Mouse (Mus musculus): ENCODE measurements around the gene Tmem139.
A peak's percentile ranks its signal among the peaks of the same experiment; 100 is the strongest.

The Tmem139 gene

GRCm38 (mm10) chr6:42261524-42262170 is at the start of gene Tmem139:
Tmem139 (plus strand) TSS chr6:42261970.
- DNase-seq (ENCODE audit: low spot score) = no peak

DNA sequence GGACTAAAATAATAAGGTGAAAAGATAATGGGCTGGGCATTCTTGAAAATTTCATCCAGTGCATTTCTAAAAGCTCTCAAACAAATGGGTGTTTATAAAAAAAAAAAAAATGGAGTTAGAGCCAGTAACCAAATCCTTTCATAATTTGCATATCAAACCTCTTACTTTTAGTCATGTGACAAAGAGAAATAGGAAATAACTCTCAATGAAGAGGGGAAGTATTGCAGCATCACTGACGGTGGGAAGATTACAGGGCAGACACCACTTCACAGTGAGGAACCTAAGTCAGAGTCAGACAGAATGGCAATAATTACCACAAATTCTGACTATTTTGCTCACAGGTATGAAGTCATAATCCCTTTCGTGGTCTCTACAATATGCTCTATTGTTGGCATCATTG is 46.7 kb upstream of the Tmem139 start, which contains the start of gene Tas2r144:
Gene Tas2r144, plus strand, starts transcription at position 301 of the 400 bp plus-strand sequence.
- no peak for DNase-seq (ENCODE audit: low spot score)

GRCm38 (mm10) chr6:42222286-42222685 is 39.5 kb upstream of the Tmem139 start:
- no peak for DNase-seq (ENCODE audit: low spot score)

DNA sequence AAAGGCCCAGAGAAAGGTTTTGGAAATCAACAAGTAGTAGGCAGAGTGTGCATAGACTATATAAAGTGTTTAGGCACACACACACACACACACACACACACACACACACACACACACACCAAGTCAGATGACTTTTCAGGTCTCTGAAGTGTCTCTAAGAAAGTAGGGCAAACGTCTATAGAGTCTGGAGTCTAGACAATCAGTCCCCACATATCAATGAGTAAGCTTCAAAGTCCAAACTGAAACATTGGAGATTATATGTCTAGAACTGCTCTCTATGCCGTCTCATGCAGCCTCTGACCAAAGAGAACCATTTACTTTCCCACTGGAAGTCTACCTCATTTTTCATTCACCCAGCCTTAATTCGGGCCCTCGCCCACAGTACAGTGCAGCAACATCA is 36.7 kb upstream of the Tmem139 start:
- DNase-seq (ENCODE audit: low spot score) = no peak

DNA sequence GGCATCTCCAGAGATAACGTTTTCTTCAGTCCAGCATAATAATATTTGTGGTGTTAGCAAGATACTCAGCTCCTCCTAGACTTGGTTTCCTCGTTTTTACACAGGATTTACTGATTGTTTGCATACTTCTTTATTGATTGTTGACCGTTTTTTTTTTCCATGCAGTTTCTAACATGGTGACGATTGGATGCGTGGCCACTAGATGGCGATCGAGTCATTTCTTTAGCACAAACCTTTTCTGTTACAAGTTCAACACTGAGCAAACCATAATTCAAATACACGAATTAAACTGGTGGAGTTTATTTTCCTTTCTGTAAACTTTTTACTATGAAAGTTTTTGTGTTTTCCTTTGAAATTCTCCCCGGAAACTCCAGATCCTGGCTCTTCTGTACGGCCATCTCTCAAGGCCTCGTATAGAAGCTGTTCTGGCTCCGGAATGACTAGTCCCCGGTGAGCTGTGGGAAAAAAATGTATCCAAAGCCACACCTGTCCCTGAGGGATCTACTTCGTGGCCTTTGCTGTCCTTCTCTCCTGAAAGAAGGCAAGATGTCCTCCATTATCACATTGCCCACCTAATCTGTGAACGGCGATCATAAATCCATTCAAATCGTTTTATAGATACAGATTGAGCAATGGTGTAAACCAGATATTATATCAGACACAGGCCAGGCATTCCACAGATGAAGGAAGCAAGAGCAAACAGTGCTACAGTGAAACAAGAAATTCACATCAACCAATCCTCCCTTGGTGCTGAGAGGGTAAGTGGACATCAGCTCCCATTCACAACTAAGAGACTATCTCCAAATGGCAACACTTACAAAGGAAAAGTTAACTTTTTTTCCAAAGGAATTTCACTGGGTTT is 34.3 kb upstream of the Tmem139 start:
- peak; percentile 48 for DNase-seq (ENCODE audit: low spot score)

- DNase-seq (ENCODE audit: low spot score) = no peak
These were observed 32.2 kb upstream of the Tmem139 start for GRCm38 (mm10) chr6:42229610-42230009.

DNA sequence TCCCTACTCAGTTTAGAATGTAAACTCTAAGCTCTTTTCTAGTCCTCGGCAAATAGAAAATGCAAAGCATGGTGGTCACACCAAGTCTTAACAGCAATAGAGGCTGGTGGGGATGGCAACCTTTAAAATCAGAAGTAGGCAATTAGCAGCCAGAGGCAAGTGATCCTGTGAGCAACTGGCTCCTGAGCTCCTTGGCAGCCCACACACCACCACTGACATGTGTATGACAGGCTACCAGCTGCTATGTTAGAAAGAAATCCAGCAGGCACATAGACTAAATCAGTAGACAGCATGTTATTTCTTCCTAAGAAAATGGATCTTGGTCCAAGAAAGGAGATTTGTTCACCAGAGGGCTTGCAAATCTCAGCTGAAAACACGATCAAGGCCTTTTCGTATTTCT is 30.6 kb upstream of the Tmem139 start:
- no peak for DNase-seq (ENCODE audit: low spot score)

DNA sequence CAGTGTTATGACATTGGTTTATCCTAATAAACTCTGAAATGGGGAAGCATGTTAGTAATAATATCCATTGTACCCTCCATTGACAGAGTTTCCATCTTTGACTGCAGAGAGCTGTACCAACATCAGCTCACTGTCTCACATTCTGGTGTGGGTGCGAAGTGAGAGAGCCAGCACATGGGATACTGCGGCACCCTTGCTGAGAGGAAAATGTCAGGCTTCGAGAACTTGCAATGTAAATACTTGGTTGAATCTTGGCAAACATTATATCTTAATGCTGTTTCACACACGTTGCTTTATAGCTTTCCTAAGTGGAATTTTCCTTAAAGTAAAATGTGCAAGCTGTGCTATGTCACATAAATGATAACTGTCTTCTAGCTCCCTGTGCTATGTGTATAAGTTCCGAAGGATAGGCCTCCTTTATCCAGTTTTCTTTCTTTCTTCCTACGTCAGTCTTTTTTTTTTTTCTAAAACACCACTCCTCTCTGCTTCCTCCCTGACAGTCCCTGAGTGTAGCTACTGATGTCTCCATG is 24.4 kb upstream of the Tmem139 start:
- no peak for DNase-seq (ENCODE audit: low spot score)

DNA sequence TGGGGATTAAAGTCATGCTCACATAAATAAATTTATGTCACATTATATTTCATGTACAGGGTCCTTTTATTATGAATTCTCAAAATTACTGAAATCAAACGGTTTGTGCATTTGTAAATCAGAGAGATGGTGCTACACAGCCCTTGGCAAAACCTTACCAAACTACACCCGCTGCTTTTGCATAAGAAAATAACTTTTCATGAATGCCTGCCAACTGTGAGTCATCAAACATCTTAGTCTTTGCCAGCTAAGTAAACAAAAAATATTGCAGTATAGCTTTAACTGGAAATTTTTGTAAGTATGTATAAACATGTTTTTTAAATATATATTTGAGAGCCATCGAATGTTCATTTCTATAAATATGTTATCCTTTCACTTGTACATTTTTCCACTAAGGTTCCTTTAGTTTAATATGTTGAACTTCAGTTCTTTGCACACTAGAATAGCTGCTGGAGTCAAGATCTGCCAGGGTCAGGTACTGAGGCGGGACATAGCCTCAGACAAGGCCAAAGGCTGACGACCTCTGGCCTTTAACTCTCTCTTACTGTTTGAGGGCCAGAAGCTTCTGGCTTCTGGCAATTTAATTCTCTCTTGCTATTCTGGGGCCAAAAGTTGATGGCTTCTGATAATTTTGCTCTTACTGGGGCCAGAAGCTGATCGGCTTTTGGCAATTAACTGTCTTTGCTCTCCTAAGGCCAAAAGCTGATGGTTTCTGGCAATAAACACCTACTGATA is 20.3 kb upstream of the Tmem139 start:
- no peak for DNase-seq (ENCODE audit: low spot score)

DNA sequence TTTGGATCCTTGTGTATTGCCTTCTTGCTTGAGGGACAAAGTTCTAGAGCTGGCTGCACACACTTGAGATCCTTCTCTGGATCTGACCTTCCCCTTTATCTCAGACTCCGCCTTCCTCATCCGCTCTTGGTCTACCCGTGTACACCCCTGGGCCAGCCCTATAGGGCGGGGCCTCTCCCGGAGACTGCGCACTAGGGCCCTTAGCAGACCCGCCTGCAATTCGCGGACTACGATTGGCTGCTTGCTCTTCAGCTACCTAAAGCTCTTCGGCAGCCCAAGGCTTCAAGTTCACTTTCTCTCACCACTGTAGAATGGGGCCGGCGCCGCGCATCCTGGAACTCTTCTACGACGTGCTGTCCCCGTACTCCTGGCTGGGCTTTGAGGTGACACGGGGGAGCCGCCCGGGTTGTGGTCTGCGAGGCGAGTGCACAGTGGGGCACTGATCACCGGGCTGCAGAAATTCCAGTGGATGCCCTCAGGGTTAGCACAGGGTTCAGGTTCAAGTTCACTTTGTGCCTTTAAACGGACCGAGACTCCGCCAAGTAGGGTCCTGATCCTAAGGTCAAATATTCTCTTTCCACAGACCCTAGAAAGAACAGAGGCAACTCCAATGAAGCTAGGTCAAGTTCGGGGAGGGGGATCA is 15.9 kb upstream of the Tmem139 start, which contains the start of gene Gstk1:
Gene Gstk1, plus strand, starts transcription at position 225 of the 643 bp plus-strand sequence.
- peak; percentile 52 for DNase-seq (ENCODE audit: low spot score)

DNA sequence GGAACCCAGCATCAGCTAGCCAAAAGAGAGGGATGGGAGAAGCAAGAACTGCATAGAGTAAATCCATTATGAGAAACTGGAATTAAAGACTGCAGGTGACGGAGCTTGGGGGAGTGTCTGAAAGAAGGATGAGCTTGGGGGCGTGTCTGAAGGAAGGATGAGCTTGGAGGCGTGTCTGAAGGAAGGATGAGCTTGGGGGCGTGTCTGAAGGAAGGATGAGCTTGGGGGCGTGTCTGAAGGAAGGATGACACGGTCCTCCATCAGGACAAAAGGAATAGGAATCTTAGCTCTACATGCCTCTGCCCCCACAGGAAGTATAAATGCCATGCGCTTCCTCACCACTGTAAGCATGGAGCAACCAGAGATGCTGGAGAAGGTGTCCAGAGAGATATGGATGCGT is 14.6 kb upstream of the Tmem139 start:
- DNase-seq (ENCODE audit: low spot score) = no peak

DNA sequence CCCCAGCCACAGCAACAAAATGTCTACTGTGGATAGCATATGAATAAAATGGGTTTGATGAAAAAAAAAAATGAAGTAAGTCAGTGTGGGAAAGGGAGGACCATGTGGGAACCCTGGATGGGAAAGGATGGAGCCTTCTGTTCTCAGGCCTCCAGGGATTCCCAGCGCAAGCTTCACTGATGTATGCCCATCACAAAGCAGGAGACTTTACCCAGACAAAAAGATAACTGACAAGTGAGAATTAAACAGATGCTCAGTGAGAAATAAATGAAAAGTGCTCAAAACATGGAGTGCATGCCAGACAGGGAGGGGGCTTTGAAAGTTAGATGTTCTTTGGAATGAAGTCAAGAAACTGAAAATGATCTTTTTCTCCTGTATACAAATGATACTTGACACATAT is 13.8 kb upstream of the Tmem139 start:
- no peak for DNase-seq (ENCODE audit: low spot score)

DNA sequence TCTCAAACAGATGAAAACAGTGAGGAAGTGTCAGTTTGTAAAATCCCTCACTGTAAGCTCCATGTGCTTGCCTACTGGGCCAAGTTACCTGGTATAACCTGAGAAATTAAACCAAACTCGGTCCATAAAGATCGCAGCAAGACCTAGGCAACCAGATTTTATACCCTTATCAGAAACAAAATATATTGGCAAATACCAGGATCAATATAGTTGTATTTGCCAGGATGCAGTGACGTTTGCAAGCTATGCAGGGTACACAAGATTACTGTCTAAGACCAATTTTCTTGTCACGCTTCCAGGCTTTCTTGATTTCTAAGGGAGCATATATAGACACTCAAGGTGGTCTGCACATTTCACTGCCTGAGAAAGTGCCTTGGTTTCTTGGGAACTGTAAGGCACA is 10.0 kb upstream of the Tmem139 start:
- DNase-seq (ENCODE audit: low spot score) = no peak

DNA sequence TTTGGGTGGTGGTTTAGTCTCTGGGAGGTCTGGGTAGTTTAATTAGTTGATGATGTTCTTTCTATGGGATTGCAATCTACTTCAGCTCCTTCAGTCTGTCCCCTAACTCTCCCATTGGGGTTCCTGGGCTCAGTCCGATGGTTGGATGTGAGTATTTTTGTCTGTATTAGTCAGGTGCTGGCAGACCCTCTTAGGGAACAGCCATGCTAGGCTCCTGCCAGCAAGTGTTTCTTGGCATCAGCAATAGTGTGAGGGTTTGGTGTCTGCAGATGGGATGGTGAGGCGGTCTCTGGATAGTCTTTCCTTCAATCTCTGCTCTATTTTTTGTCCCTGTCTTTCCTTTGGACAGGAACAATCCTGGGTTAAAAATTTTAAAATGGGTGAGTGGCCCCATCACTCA is 8.7 kb upstream of the Tmem139 start:
- DNase-seq (ENCODE audit: low spot score) = no peak

DNA sequence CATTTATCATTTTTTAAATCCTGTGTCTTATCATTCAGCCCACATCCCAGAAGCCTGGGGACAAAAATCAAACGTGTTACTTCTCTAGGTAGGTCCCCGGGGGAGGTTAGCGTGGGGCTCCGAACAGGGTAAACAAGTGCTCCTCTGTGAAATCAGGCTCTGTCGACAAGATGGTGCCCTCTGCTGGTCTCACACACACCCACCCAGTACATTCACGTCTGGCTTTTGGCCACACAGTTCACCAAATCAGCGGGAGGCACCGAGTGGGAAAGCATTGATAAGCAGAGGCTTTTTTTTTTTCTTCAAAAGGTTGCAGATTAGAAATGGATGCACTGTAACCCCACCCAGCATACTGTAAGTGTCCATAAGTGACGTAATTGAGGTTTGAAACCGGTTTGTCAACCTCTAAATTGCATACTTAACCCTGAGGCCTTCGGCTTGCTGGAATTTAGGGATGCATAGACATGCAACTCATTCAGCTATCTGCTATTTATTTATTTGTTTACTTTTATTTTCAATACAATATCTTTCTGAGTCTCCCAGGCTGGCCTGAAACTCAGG is 4.4 kb upstream of the Tmem139 start:
- DNase-seq (ENCODE audit: low spot score) = no peak

- DNase-seq (ENCODE audit: low spot score) = no peak
These were observed 1.3 kb upstream of the Tmem139 start for GRCm38 (mm10) chr6:42260430-42260829.

DNA sequence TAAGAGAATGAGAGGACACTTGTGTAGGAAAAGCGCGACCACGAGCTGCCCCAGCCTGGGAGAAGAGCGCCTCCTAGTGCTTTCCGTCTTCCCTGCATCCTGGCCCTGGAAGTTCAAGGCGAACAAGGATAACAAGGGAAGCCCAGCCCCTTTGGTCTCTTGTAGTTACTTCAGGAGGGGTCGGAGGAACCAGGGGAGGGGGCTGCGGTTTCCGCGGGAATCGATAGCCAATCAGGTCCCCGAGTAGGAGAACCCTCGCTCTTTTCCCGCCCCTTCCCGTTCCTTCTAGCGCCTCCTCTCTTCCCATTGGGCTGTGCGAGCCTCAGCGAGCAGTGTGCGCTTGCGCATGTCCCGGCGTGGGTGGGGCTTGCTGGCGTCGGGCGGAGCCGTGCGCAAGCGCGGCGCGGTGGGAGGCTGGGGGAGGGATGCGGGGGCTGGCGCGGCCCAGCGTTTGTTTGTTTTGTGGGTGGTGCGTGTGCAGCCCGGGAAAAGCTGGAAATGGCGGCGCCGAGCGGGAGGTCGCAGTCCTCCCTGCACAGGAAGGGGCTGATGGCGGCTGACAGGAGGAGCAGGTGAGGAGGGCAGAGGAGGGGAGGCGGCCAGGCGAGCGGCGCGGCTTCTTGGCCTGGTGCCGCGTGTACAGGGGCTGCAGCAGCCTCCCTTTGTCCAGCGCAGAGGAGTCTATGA is 3.0 kb downstream of the Tmem139 start, which contains the start of gene Casp2:
Gene Casp2, plus strand, starts transcription at position 360 of the 687 bp plus-strand sequence.
- peak; percentile 96 for DNase-seq (ENCODE audit: low spot score)

DNA sequence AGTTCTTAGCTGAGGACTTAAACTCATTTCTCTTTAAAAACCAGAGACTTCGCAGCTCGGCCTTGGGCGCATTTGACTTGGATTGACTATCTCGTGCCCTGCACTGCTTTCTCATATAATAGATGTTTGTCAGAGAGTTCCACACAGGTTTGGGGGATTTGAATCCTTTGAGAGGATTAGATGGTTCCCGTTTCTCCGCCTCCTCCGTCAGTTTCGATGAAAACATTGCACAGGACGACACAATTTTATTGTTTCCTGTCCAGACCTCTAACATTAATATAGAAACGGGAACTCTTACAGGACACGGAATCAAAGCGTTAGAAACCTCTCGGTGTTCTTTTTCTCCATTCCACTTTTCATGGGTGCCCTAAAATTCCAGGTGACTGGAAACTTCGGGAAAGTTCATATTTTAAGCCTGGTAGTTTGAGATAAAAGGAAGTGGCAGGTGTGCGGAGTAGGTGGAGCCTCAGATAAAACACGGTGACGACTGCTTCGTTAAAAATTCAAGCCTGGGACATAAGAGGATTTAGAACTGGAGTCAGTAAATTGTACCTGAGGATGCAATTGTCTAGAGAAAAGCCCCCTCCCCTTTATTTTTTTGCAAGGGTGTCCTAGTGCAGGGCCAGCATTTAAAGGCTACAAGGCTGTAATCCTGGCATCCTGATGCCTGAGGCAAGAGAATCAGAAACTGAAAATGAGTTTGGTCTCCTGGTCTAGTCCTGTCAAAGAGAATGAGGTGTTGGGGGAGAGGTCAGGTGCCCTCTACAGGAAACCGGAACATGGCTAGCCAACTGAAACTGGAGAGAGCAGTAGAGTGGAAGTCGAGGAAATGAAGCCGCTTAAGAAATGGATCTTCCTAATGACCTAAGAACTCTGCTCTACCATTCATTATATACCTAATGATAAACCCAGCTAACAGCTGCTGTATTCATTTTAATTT is 3.9 kb downstream of the Tmem139 start:
- DNase-seq (ENCODE audit: low spot score) = no peak

DNA sequence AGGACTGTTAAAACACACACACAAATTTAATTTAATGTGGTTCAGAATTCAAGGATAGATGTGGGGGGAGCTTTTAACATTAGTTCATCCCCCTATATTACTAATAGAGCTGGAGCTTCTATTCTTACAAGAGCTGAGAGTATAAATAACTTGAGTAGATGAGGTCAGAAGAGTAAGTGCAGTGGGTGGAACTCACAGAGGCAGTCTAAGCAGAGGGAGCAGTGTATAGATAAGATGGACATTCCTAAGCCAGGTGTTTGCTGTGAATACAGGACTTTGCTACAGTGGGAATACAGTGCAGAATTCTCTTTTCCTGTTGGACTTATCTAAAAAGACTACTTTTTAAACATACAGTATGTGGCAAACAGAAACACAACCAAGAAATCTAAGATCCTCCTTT is 9.0 kb downstream of the Tmem139 start:
- no peak for DNase-seq (ENCODE audit: low spot score)

DNA sequence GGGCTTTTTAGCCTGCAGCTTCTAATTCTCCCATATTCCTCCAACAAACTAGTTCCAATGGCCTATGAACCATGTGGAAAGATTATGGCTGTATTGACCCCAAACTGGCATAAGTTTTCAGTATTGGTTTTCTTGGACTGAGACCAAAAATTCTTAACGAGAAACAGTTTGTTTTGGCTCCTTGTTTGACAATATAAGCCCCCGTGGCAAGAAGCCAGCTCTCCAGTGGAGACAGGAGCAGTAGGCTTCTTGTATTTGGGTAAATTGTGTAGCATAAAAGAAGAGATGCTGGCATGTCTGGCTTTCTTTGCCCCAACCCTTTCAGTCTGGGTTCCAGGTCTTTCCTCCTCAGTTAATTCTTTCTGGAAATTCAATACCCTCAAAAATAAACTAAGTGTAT is 14.4 kb downstream of the Tmem139 start:
- no peak for DNase-seq (ENCODE audit: low spot score)

All from ovary, postnatal 14 days (tissue).